Mouse (Mus musculus): ENCODE data around the gene Klf2.

The Klf2 gene

DNA sequence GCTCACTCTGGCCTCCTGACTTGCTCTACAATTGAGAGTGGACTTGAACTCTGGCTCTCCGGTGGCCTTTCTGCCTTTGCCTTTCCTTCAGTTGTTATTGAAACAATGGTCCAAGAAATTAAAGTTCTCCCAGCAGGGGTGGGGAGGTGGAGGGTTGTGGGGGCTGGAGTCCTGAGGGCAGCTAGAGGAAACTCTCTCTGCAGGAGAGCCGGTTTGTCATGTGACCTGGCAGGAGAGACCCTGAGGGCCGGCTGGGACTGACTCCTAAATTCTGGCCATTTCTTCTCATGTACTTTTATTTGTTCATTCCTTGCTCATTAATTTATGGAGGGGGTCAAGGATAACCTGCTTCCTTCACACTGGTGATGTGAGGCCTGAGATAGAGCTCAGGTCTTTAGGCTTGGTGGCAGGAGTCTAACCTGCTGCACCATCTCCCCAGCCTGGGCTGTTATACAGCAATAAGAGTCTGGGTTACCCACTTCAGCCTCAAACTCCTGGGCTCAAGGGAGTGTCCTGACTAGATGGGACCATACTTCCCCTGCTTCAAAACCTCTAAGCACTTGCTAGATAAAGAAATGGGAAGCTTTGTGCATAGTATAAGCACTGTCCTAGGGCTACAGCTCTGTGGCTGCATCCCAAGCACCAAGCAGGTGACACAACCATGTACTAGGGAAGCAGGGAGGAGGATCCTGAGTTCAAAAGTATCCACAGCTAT, 14.8 kb downstream of the Klf2 start:
- no peak for DNase-seq (ENCODE audit: low spot score in 2 of 2)

- no peak for DNase-seq (ENCODE audit: low spot score in 2 of 2)
Observed at GRCm38 (mm10) chr8:72334144-72334641, 15.4 kb downstream of the Klf2 start.

GRCm38 (mm10) chr8:72336273-72336672, 17.4 kb downstream of the Klf2 start:
- no peak for DNase-seq (ENCODE audit: low spot score in 2 of 2)

DNA sequence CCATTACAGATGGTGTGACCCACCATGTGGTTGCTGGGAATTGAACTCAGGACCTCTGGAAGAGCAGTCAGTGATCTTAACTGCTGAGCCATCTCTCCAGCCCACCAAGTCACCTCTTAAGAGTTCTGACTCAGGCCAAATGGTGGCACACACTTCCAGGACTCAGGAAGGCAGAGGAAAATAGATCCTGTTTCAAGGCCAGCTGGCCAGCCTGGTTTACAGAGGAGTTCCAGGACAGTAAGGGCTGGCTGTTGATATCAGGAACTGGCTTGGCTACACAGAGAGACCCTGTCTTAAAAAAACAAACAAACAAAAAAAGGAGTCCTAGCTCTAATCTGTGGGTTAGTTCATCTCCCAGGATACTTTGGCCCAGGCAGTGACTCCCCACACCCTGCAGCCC, 18.2 kb downstream of the Klf2 start:
- no peak for DNase-seq (ENCODE audit: low spot score in 2 of 2)

DNA sequence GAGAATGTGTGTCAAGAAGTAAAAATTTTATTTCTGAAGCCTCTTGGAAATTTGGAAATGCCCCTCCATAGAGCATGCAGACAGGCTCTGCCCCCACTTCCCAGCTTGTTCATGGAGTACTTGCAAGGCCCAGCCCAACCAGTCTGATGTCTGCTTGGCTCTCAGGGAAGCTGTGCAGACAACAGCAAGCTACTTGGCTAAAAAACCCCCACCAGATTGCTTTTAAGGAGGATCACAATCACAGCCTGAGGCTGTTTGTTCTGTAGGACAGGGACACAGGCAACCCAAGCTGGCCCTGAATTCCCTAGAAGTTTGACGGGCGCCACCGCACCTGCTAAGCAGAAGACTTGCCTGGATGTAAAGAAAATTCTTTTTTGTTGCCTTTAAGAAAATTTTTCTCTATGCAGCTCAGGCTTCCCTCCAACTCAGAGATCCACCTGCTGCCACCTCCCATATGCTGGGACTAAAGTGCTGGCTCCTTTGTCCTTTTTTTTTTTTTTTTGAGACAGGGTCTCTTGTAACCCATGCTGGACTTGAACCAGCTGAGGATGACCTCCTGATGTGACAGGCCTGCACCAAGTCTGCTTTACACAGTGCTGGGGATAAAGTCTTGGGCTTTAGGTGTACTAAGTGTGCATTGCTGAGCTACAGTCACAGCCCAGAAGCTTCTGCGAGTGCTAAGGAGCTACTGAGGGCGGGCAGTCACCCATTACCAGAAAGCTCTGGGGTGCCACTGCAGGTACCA, 23.9 kb downstream of the Klf2 start:
- no peak for DNase-seq (ENCODE audit: low spot score in 2 of 2)

- no peak for DNase-seq (ENCODE audit: low spot score in 2 of 2)
Observed at GRCm38 (mm10) chr8:72343725-72344124, 24.9 kb downstream of the Klf2 start.

DNA sequence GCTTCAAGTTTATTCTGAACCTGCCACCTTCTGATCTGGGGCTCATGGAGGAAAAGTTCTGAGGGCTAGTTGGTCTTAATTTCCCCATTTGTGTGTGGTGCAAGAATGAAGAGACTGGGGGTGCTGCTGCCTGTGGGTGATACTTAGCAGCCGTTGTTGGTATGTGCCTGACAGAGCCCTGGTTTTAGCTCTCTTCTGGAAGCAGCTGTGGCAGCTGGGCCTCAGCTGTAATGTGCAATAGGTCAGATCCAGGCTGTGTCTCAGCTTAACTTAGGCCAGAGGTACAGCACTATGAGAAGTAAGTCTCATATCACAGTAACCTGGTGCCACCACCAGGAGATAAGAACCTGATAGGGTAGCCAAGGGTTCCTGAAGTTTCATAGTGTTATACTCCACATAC, 28.7 kb downstream of the Klf2 start:
- DNase-seq (ENCODE audit: low spot score in 2 of 2): no peak

DNA sequence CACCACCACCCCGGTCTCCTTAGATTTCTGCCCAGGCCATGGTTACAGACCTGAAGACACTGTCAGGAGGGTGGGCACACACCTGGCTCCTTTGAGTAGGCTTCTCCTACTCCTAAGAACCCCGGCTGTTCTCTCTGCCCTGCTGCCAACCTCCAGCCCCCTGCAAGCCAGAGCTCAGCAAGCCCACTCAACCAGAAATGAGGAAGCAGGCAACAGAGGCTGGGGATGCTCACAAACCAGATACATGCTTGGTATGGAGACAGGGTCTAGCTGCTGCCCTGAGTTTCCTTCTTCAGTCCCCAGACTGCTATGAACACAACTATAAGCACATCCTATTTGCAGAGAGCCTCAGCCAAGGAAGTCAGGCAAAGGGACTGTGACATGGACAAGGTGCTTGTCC, 29.3 kb downstream of the Klf2 start:
- DNase-seq (ENCODE audit: low spot score in 2 of 2): no peak

- no peak for DNase-seq (ENCODE audit: low spot score in 2 of 2)
Observed at GRCm38 (mm10) chr8:72348956-72349355, 30.1 kb downstream of the Klf2 start.

DNA sequence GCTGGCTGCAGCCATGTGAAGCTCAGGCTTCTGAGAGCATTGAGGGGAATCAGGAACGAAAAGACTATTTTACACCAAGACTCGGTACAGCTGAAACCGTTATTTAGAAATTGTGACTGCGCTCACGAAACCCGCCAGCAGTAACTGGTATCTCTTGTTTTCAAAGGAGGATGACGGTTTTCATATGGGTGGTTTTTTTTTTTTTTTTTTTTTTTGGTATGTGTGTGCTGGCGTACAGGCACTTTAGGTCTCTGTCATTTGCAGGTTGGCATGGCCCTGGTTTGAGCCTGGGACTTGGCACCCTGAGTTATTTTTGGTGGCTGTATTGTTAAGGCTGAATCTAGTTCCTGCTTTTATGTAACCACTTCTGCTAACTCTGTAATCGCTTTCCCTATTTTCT, 31.0 kb downstream of the Klf2 start:
- DNase-seq (ENCODE audit: low spot score in 2 of 2): no peak

DNA sequence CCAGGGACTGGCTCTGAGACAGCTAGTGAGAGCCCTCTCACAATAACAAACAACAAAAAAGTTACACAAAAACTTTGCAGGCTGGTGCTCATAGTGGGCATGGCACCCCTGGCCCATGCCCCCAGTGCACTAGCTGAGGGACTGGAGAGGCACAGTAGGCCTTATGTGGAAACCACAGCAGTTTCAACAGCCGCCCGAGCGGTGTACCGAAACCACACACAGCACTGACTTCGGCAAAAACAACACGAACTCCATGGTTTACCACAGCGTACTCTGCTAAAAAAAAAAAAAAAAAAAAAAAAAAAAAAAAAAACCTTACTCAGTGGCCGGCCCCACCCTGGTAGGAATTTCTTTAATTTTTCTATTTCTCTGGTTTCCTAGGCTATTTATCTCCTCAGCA, 31.9 kb downstream of the Klf2 start:
- no peak for DNase-seq (ENCODE audit: low spot score in 2 of 2)

GRCm38 (mm10) chr8:72351405-72352005, 32.7 kb downstream of the Klf2 start:
- DNase-seq (ENCODE audit: low spot score in 2 of 2): no peak

DNA sequence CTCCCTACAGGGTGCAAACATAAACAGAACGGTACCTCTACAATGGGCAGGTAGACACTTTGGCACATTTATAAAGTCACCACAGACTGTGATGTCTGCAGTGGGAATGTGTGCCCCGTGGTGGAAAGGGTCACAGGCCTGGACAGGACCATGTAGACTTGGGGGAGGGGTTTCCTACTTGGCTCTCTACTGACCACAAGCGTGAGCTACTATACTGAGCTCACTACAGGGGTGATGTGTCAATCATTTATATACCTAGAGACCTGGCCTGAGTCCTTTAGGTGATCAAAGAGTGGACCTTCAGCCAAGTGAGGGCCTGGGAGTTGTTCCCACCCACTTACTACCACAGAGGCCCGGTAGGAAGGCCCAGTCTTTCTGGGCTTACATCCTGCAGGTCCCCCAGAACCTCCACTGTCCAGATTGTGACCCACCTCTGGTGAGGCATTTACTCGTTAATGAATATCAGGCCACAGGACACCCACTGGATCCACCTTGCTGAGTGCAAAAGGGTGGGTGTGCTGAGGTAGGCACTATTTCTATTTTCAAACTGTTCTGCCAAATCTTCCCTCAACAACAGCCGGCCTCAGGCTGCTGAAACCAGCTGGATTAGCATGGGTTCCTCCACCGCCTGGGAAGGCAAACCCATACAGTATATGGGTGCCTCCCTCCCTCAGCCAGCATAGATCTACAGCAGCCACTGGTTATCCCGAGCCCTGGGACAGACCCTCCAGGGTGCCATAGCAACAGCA, 34.3 kb downstream of the Klf2 start:
- no peak for DNase-seq (ENCODE audit: low spot score in 2 of 2)

DNA sequence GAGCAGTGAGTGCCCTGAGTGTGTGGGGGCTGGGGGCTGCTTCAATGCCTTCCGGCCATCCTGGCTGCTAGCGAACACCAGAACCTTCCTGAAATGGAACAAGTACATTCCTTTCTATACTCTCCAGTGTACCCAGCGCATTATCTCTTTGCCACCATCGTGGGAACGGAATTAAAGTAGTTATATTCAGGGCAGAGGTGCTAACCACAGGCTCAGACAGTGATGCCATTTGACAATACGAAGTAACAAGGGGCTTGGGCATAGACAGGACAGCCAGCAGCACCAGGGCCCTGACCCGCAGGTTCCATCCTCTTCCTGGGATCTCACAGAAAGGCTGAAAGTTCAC, 34.8 kb downstream of the Klf2 start:
- no peak for DNase-seq (ENCODE audit: low spot score in 2 of 2)

GRCm38 (mm10) chr8:72354272-72354671, 35.4 kb downstream of the Klf2 start:
- no peak for DNase-seq (ENCODE audit: low spot score in 2 of 2)

GRCm38 (mm10) chr8:72356593-72356992, 37.8 kb downstream of the Klf2 start:
- DNase-seq (ENCODE audit: low spot score in 2 of 2): no peak

DNA sequence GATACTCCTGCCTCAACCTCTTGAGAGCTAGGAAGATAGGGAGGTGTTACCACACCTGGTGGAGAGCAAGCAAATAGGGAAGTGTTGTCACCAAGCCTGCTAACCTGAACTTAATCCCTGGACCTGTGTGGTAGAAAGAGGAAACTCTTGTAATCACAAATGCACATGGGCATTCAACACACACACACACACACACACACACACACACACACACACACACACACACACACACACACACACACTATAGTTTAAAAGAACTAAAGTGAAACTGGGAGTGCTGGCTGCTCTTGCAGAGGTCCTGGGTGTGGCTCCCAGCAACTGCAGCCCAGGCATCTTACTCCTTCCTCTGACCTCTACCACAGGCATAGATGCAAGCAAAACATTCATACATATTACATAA, 41.3 kb downstream of the Klf2 start:
- no peak for DNase-seq (ENCODE audit: low spot score in 2 of 2)

DNA sequence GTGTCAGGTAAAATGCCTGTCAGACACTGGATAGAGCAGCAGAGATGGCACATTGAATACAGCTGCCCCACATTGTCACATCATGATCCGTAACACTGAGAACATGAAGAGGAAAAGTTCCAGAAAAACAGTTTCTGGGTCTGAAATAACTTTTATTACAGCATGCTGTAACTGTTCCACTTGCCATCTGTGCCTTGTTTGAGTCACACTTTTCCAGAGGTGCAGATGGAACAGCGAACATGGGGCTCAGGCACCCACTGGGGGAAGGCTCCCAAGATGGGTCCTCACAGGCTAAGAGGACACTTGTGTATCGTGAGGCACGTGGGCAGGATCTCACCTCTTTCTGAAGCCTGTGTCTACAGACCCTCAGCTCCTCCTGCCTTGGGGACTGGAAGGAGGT, 43.9 kb downstream of the Klf2 start:
- DNase-seq (ENCODE audit: low spot score in 2 of 2): no peak

DNA sequence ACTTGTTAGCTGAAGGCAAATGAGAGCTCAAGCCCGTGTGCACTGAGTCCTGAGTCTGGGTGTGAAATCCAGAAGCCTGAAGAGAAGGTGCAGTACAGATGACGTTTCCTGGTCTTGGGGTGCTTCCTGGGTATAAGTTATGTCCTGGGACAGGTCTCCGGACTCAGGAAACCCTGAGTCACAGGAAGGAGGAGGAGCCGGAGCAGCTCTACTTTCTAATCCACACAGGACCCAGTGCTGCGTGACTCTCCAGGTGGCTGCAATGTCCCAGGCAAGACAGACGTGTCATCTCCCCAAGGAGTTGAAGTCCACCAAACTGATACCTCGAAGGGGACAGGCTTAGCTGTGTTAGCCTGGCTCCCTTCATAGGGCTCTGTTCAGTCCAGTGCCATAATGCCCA, 44.6 kb downstream of the Klf2 start:
- no peak for DNase-seq (ENCODE audit: low spot score in 2 of 2)

- DNase-seq (ENCODE audit: low spot score in 2 of 2): no peak
Observed at GRCm38 (mm10) chr8:72365016-72365415, 46.2 kb downstream of the Klf2 start.

GRCm38 (mm10) chr8:72365826-72366225, 47.0 kb downstream of the Klf2 start:
- peak; percentile 61 to 69 for DNase-seq (ENCODE audit: low spot score in 2 of 2)

DNA sequence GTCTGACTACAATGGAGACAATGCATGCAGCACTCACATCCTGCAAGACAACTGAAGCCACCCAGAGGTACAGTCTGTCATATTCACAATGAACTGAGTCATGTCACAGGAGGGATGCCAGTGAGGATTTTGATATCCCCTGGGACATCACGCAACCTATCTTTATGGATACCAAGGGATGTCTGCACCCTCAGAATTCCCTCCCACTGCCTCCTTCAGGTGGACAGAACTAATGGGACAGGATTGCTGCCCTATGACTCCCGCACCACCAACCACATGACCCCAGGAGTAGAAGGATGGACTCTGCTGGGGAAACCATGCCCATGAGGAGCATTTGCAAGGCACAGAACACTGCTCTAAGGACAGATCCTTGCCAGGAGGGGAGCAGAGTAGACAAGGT, 47.6 kb downstream of the Klf2 start:
- no peak for DNase-seq (ENCODE audit: low spot score in 2 of 2)
